Mouse (Mus musculus) embryonic facial prominence, embryonic 12.5 days (tissue): Measurements from ENCODE around the gene Muc5ac. TPM values are rescaled to one million over a fixed set of nuclear protein-coding genes. Genes with fewer than 3 reads are reported as not detected.
A peak's percentile ranks its signal among the peaks of the same experiment; 100 is the strongest.
"Not testable (repeated sequence)": the region's sequence is repeated elsewhere in the genome, so short reads cannot be mapped to it uniquely, and the experiment has no call there.

ENCODE experiments used
- ATAC-seq: fragments of 200-750 bp; cut with Nextera tagmentation; 2 replicates; pipeline ENCODE4 v1.8.0; 2017; ENCODE audit not compliant: insufficient number of reproducible peaks, insufficient read depth, low FRiP score, low TSS enrichment
- H3K27ac ChIP-seq: fragments of 300-500 bp; sonication (generic); 2 replicates; pipeline ENCODE4 v1.5.1; 2016; ENCODE audit warnings: mild to moderate bottlenecking
- H3K27me3 ChIP-seq: fragments of 300-500 bp; sonication (generic); 2 replicates; pipeline ENCODE4 v1.6.1; 2016; ENCODE audit warnings: mild to moderate bottlenecking, moderate library complexity
- H3K36me3 ChIP-seq: fragments of 300-500 bp; sonication (generic); 2 replicates; pipeline ENCODE4 v1.6.1; 2016; ENCODE audit warnings: mild to moderate bottlenecking
- H3K4me1 ChIP-seq: fragments of 300-500 bp; sonication (generic); 2 replicates; pipeline ENCODE4 v1.6.1; 2016
- H3K4me2 ChIP-seq: fragments of 300-500 bp; sonication (generic); replicated peaks from 2 replicates; pipeline ENCODE4 v1.6.1; 2016; ENCODE audit warnings: mild to moderate bottlenecking, moderate library complexity
- H3K4me3 ChIP-seq: fragments of 300-500 bp; sonication (generic); 2 replicates; pipeline ENCODE4 v1.5.1; 2016; ENCODE audit warnings: mild to moderate bottlenecking
- H3K9ac ChIP-seq: fragments of 300-500 bp; sonication (generic); 2 replicates; pipeline ENCODE4 v1.6.1; 2016; ENCODE audit warnings: mild to moderate bottlenecking, moderate library complexity
- H3K9me3 ChIP-seq: fragments of 300-500 bp; sonication (generic); 2 replicates; pipeline ENCODE4 v1.6.1; 2016; ENCODE audit warnings: mild to moderate bottlenecking, moderate library complexity
- WGBS: fragments of 180-500 bp; shearing (Covaris S2); methylation state at CpG from one replicate; pipeline ENCODE4 v1.1.7; 2016; 5-methylcytosine and 5-hydroxymethylcytosine counted together
- polyA plus RNA-seq: library from polyadenylated mRNA; unstranded; fragments of >200 nt; fragmentation: Nextera tagmentation; extraction: Ambion mirVana; gene quantifications from 2 replicates; pipeline ENCODE4 v1.2.1, GENCODE M21; 2016

The Muc5ac gene
- polyA plus RNA-seq, 1 experiment from 2014 or later: not detected

- Histone ChIP-seq H3K27me3 (no peaks in the 10 kb centered on the region; the same call in 1 of the 2 replicates), H3K4me2 (no peak overlapping the region), H3K4me3 (no peak overlapping the region), H3K9me3 (no peaks in the 10 kb centered on the region), H3K36me3 (no peaks in the 10 kb centered on the region), H3K9ac (no peak overlapping the region), H3K27ac (no peak overlapping the region), H3K4me1 (no peaks in the 10 kb centered on the region)
- no peak for ATAC-seq
- 84% methylated on average over 7 of the region's 7 CpGs for WGBS
Measured at GRCm38 (mm10) chr7:141805384-141805783, 16.6 kb downstream of the Muc5ac start.

GRCm38 (mm10) chr7:141807823-141808222, 19.1 kb downstream of the Muc5ac start:
- H3K4me2 ChIP-seq, H3K9me3 ChIP-seq, H3K36me3 ChIP-seq, H3K27ac ChIP-seq, H3K27me3 ChIP-seq, ATAC-seq, H3K9ac ChIP-seq, H3K4me1 ChIP-seq, H3K4me3 ChIP-seq: not testable (repeated sequence)
- WGBS: no CpG with 5 or more reads among the region's 4 CpGs

GRCm38 (mm10) chr7:141809933-141810332, 21.2 kb downstream of the Muc5ac start:
- H3K4me1 ChIP-seq, H3K9me3 ChIP-seq, H3K4me2 ChIP-seq, H3K4me3 ChIP-seq, H3K27me3 ChIP-seq, ATAC-seq, H3K36me3 ChIP-seq, H3K27ac ChIP-seq, H3K9ac ChIP-seq: not testable (repeated sequence)
- no CpG with 5 or more reads among the region's 4 CpGs for WGBS

GRCm38 (mm10) chr7:141813321-141813720, 24.5 kb downstream of the Muc5ac start:
- WGBS: 79% methylated on average over 4 of the region's 4 CpGs
- ATAC-seq: no peak
- H3K4me3 ChIP-seq: no peak overlapping the region

GRCm38 (mm10) chr7:141815361-141815760, 26.6 kb downstream of the Muc5ac start:
- Histone ChIP-seq H3K27me3 (no peaks in the 10 kb centered on the region), H3K4me3 (no peak overlapping the region), H3K4me1 (0 out of 2 replicates have a peak, but pooled peaks cover 3% of the 10 kb centered on the region), H3K9ac (no peak overlapping the region), H3K36me3 (no peaks in the 10 kb centered on the region), H3K4me2 (no peak overlapping the region), H3K27ac (no peak overlapping the region), H3K9me3 (no peaks in the 10 kb centered on the region)
- ATAC-seq: no peak
- 78% methylated on average over 4 of the region's 4 CpGs for WGBS

More at GRCm38 (mm10) chr7:141813321-141813720, 24.5 kb downstream of the Muc5ac start:
- no peak overlapping the region for H3K4me2 ChIP-seq
- no peak overlapping the region for H3K9ac ChIP-seq
- H3K27me3 ChIP-seq: no peaks in the 10 kb centered on the region
- 0 out of 2 replicates have a peak, but pooled peaks cover 3% of the 10 kb centered on the region for H3K4me1 ChIP-seq
- H3K27ac ChIP-seq: no peak overlapping the region
- no peaks in the 10 kb centered on the region for H3K36me3 ChIP-seq
- H3K9me3 ChIP-seq: no peaks in the 10 kb centered on the region

- Histone ChIP-seq H3K4me1 (0 out of 2 replicates have a peak, but pooled peaks cover 3% of the 10 kb centered on the region), H3K4me2 (no peak overlapping the region), H3K4me3 (no peak overlapping the region), H3K9me3 (no peaks in the 10 kb centered on the region), H3K27ac (no peak overlapping the region), H3K27me3 (no peaks in the 10 kb centered on the region), H3K36me3 (no peaks in the 10 kb centered on the region), H3K9ac (no peak overlapping the region)
- no peak for ATAC-seq
- 54% methylated on average over 11 of the region's 11 CpGs for WGBS
Measured at GRCm38 (mm10) chr7:141817355-141818075, 28.7 kb downstream of the Muc5ac start.

- H3K9me3 ChIP-seq: no peaks in the 10 kb centered on the region
- no peak for ATAC-seq
- H3K4me2 ChIP-seq: no peak overlapping the region
- no peak overlapping the region for H3K4me3 ChIP-seq
- no peak overlapping the region for H3K9ac ChIP-seq
- H3K27me3 ChIP-seq: no peaks in the 10 kb centered on the region
- H3K36me3 ChIP-seq: no peaks in the 10 kb centered on the region
- H3K4me1 ChIP-seq: peaks cover 7% of the 10 kb centered on the region; the same call in 1 of the 2 replicates
- 86% methylated on average over 3 of the region's 3 CpGs for WGBS
- H3K27ac ChIP-seq: no peak overlapping the region
Measured at GRCm38 (mm10) chr7:141818267-141818666, 29.5 kb downstream of the Muc5ac start.

- ATAC-seq: peak; percentile 23; the same call in 1 of the 2 replicates
- no peaks in the 10 kb centered on the region for H3K36me3 ChIP-seq
- no peak overlapping the region for H3K4me2 ChIP-seq
- H3K4me3 ChIP-seq: no peak overlapping the region
- 42% methylated on average over 4 of the region's 4 CpGs for WGBS
- H3K4me1 ChIP-seq: peaks cover 5% of the 10 kb centered on the region; the same call in 1 of the 2 replicates
- H3K9me3 ChIP-seq: no peaks in the 10 kb centered on the region
- no peaks in the 10 kb centered on the region for H3K27me3 ChIP-seq
- peak overlapping the region; percentile 32; the same call in 1 of the 2 replicates for H3K27ac ChIP-seq
- H3K9ac ChIP-seq: no peak overlapping the region
Measured at GRCm38 (mm10) chr7:141822582-141823261, 34.0 kb downstream of the Muc5ac start.

- Histone ChIP-seq H3K27me3 (no peaks in the 10 kb centered on the region), H3K36me3 (no peaks in the 10 kb centered on the region), H3K9ac (no peak overlapping the region), H3K4me3 (no peak overlapping the region), H3K9me3 (no peaks in the 10 kb centered on the region), H3K27ac (no peak overlapping the region), H3K4me2 (no peak overlapping the region), H3K4me1 (peaks cover 5% of the 10 kb centered on the region; the same call in 1 of the 2 replicates)
- ATAC-seq: no peak
- 79% methylated on average over 6 of the region's 6 CpGs for WGBS
Measured at GRCm38 (mm10) chr7:141823699-141824098, 34.9 kb downstream of the Muc5ac start.

GRCm38 (mm10) chr7:141824398-141824797, 35.6 kb downstream of the Muc5ac start:
- Histone ChIP-seq H3K4me2 (no peak overlapping the region), H3K9me3 (no peaks in the 10 kb centered on the region), H3K36me3 (no peaks in the 10 kb centered on the region), H3K27me3 (no peaks in the 10 kb centered on the region), H3K4me1 (peaks cover 5% of the 10 kb centered on the region; the same call in 1 of the 2 replicates), H3K9ac (no peak overlapping the region), H3K27ac (no peak overlapping the region), H3K4me3 (no peak overlapping the region)
- ATAC-seq: no peak
- 85% methylated on average over 9 of the region's 9 CpGs for WGBS

GRCm38 (mm10) chr7:141835941-141836340, 47.2 kb downstream of the Muc5ac start:
- no peak overlapping the region for H3K4me3 ChIP-seq
- no peak overlapping the region for H3K4me2 ChIP-seq
- no peak overlapping the region for H3K9ac ChIP-seq
- no peaks in the 10 kb centered on the region for H3K4me1 ChIP-seq
- H3K27ac ChIP-seq: no peak overlapping the region
- H3K9me3 ChIP-seq: no peaks in the 10 kb centered on the region
- ATAC-seq: no peak
- no peaks in the 10 kb centered on the region for H3K36me3 ChIP-seq
- no peaks in the 10 kb centered on the region for H3K27me3 ChIP-seq
- WGBS: 83% methylated on average over 7 of the region's 7 CpGs

GRCm38 (mm10) chr7:141836423-141836822, 47.7 kb downstream of the Muc5ac start:
- no peaks in the 10 kb centered on the region for H3K27me3 ChIP-seq
- 70% methylated on average over 8 of the region's 8 CpGs for WGBS

More at GRCm38 (mm10) chr7:141836423-141836822, 47.7 kb downstream of the Muc5ac start:
- Histone ChIP-seq H3K4me1 (no peaks in the 10 kb centered on the region), H3K27ac (no peak overlapping the region), H3K4me2 (no peak overlapping the region), H3K36me3 (no peaks in the 10 kb centered on the region), H3K9me3 (no peaks in the 10 kb centered on the region), H3K9ac (no peak overlapping the region), H3K4me3 (no peak overlapping the region)
- no peak for ATAC-seq
